Mouse (Mus musculus): ENCODE data around the gene Calm5.

GRCm38 (mm10) chr13:3889111-3889510 is 35.1 kb downstream of the Calm5 start:
- no peak for TF ChIP-seq CTCF (IDR thresholded peaks at IDR 0.05; ENCODE audit: low read depth)
- TF ChIP-seq EP300 (IDR thresholded peaks at IDR 0.05; ENCODE audit: low read depth) = no peak
